Mouse (Mus musculus): Measurements from ENCODE around the gene Sdk2.

The Sdk2 gene

GRCm38 (mm10) chr11:113991886-113992285 is 75.0 kb downstream of the Sdk2 start:
- no peak for DNase-seq (ENCODE audit: extremely low read depth, low read depth)

- no peak for DNase-seq (ENCODE audit: extremely low read depth, low read depth)
These were observed 76.4 kb downstream of the Sdk2 start for GRCm38 (mm10) chr11:113990466-113990865.

- no peak for DNase-seq (ENCODE audit: extremely low read depth, low read depth)
These were observed 76.8 kb downstream of the Sdk2 start for GRCm38 (mm10) chr11:113990065-113990464.

GRCm38 (mm10) chr11:113985826-113986416 is 80.9 kb downstream of the Sdk2 start:
- DNase-seq (ENCODE audit: extremely low read depth, low read depth), result no peak

- no peak for DNase-seq (ENCODE audit: extremely low read depth, low read depth)
These were observed 84.9 kb downstream of the Sdk2 start for GRCm38 (mm10) chr11:113981732-113982503.

- DNase-seq (ENCODE audit: extremely low read depth, low read depth), result no peak
These were observed 85.8 kb downstream of the Sdk2 start for GRCm38 (mm10) chr11:113981088-113981487.

- no peak for DNase-seq (ENCODE audit: extremely low read depth, low read depth)
These were observed 88.5 kb downstream of the Sdk2 start for GRCm38 (mm10) chr11:113978318-113978717.

- DNase-seq (ENCODE audit: extremely low read depth, low read depth), result no peak
These were observed 91.2 kb downstream of the Sdk2 start for GRCm38 (mm10) chr11:113975667-113975970.

GRCm38 (mm10) chr11:113974876-113975666 is 91.8 kb downstream of the Sdk2 start:
- no peak for DNase-seq (ENCODE audit: extremely low read depth, low read depth)

GRCm38 (mm10) chr11:113972517-113972872 is 94.4 kb downstream of the Sdk2 start:
- no peak for DNase-seq (ENCODE audit: extremely low read depth, low read depth)

- DNase-seq (ENCODE audit: extremely low read depth, low read depth), result no peak
These were observed 95.0 kb downstream of the Sdk2 start for GRCm38 (mm10) chr11:113971609-113972516.

- no peak for DNase-seq (ENCODE audit: extremely low read depth, low read depth)
These were observed 96.8 kb downstream of the Sdk2 start for GRCm38 (mm10) chr11:113970026-113970425.

- no peak for DNase-seq (ENCODE audit: extremely low read depth, low read depth)
These were observed 101.6 kb downstream of the Sdk2 start for GRCm38 (mm10) chr11:113965214-113965613.

GRCm38 (mm10) chr11:113962751-113963150 is 104.1 kb downstream of the Sdk2 start:
- DNase-seq (ENCODE audit: extremely low read depth, low read depth), result no peak

- DNase-seq (ENCODE audit: extremely low read depth, low read depth), result no peak
These were observed 115.2 kb downstream of the Sdk2 start for GRCm38 (mm10) chr11:113951616-113951988.

- no peak for DNase-seq (ENCODE audit: extremely low read depth, low read depth)
These were observed 115.8 kb downstream of the Sdk2 start for GRCm38 (mm10) chr11:113950904-113951615.

GRCm38 (mm10) chr11:113948676-113949075 is 118.2 kb downstream of the Sdk2 start:
- DNase-seq (ENCODE audit: extremely low read depth, low read depth), result no peak

GRCm38 (mm10) chr11:113942101-113942735 is 124.6 kb downstream of the Sdk2 start:
- no peak for DNase-seq (ENCODE audit: extremely low read depth, low read depth)

GRCm38 (mm10) chr11:113933678-113934077 is 133.2 kb downstream of the Sdk2 start:
- DNase-seq (ENCODE audit: extremely low read depth, low read depth), result no peak

GRCm38 (mm10) chr11:113932909-113933308 is 133.9 kb downstream of the Sdk2 start:
- no peak for DNase-seq (ENCODE audit: extremely low read depth, low read depth)
